Mouse (Mus musculus) liver, embryonic 11.5 days (tissue): ENCODE results near the gene Gdf15. TPM values are rescaled to one million over a fixed set of nuclear protein-coding genes. Genes with fewer than 3 reads are reported as not detected.

Experiments
- ATAC-seq: fragments of 200-750 bp; cut with Nextera tagmentation; replicated peaks from 2 replicates; pipeline ENCODE4 v1.8.0; 2017; ENCODE audit warnings: moderate number of reproducible peaks, mild to moderate bottlenecking, moderate TSS enrichment, moderate library complexity; ENCODE audit not compliant: low FRiP score
- DNase-seq: peaks from one replicate; pipeline ENCODE4 v3.0.0-alpha.2; 2017; ENCODE audit warnings: low spot score
- H3K27ac ChIP-seq: fragments of 300-500 bp; sonication (generic); 2 replicates; pipeline ENCODE4 v1.5.1; 2014; ENCODE audit warnings: mild to moderate bottlenecking, low read depth, low read length, control low read depth
- H3K27me3 ChIP-seq: fragments of 300-500 bp; sonication (generic); replicated peaks from 2 replicates; pipeline ENCODE4 v1.6.1; 2014; ENCODE audit warnings: low read length, mixed read lengths; ENCODE audit not compliant: control insufficient read depth, insufficient read depth
- H3K36me3 ChIP-seq: fragments of 300-500 bp; sonication (generic); 2 replicates; pipeline ENCODE4 v1.6.1; 2014; ENCODE audit warnings: mild to moderate bottlenecking, low read length, moderate library complexity, mixed read lengths; ENCODE audit not compliant: control insufficient read depth, insufficient read depth
- H3K4me1 ChIP-seq: fragments of 300-500 bp; sonication (generic); replicated peaks from 2 replicates; pipeline ENCODE4 v1.6.1; 2014; ENCODE audit warnings: low read length, mixed read lengths; ENCODE audit not compliant: control insufficient read depth, insufficient read depth
- H3K4me2 ChIP-seq: fragments of 300-500 bp; sonication (generic); 2 replicates; pipeline ENCODE4 v1.6.1; 2014; ENCODE audit warnings: mild to moderate bottlenecking, control low read depth, moderate library complexity
- H3K4me3 ChIP-seq: fragments of 300-500 bp; sonication (generic); 2 replicates; pipeline ENCODE4 v1.5.1; 2014; ENCODE audit warnings: low read depth, low read length, control low read depth
- H3K9ac ChIP-seq: fragments of 300-500 bp; sonication (generic); 2 replicates; pipeline ENCODE4 v1.6.1; 2014; ENCODE audit warnings: low read depth, low read length, control low read depth
- H3K9me3 ChIP-seq: fragments of 300-500 bp; sonication (generic); 2 replicates; pipeline ENCODE4 v1.6.1; 2016; ENCODE audit warnings: low read length, inconsistent platforms, mixed read lengths; ENCODE audit not compliant: control insufficient read depth
- WGBS: fragments of 180-500 bp; shearing (Covaris S2); extraction: QIAGEN DNeasy Blood & Tissue Kit; methylation state at CpG from one replicate; pipeline ENCODE4 v1.1.7; 2014; 5-methylcytosine and 5-hydroxymethylcytosine counted together
- polyA plus RNA-seq: library from polyadenylated mRNA; unstranded; fragments of >200 nt; fragmentation: Nextera tagmentation; extraction: Ambion mirVana; gene quantifications from 2 replicates; pipeline ENCODE4 v1.2.1, GENCODE M21; 2014

Gene Gdf15
- polyA plus RNA-seq, 1 experiment from 2014 or later, result 4.2 TPM

DNA sequence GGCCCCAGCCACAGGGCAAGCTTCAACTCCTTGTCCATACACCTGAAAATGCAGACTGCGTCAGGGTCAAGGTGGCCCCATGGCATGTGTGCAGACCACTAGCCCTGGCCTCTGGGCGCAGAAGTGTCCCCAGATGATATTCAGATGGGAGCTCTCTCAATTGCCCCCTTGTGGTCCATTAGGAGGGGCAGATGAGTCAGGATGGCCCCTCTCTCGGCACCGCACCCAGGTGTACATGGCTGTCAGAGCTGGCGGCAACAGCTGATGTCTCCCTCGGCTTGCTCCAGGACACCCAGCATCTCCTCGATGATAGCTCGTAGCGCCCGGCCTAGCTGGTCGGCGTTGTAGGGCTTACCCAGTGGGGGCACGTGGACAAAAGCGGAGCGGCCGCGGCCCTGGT lies 18.1 kb upstream of the Gdf15 start:
- peaks cover 15% of the 10 kb centered on the region for H3K36me3 ChIP-seq
- no peaks in the 10 kb centered on the region for H3K27me3 ChIP-seq
- H3K4me1 ChIP-seq, result peaks cover 35% of the 10 kb centered on the region
- H3K4me3 ChIP-seq, result no peak overlapping the region
- DNase-seq, result no peak
- H3K9ac ChIP-seq, result no peak overlapping the region
- H3K27ac ChIP-seq, result no peak overlapping the region
- H3K9me3 ChIP-seq, result no peaks in the 10 kb centered on the region
- no peak overlapping the region for H3K4me2 ChIP-seq
- 93% methylated on average over 17 of the region's 17 CpGs for WGBS
- no peak for ATAC-seq

DNA sequence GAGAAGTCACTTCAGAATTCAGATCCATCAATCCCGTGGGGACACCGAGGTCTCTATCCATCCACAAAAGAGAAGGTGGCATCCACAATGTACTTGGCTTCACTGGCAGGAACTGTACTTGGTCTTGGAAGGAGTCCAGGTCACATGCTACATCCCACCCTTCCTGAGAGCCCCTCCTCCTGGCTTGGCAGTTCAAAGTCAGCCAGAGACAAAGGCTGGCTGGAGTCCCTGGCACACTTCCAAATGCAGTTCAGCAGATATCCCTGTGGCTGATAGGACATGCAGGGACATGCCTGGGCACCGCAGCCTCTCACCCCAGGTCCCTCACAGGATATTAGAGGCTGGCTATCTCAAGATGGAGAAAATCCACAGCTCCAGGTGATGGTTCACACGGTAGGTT lies 17.1 kb upstream of the Gdf15 start:
- 80% methylated on average over 4 of the region's 4 CpGs for WGBS
- Histone ChIP-seq H3K4me3 (no peak overlapping the region), H3K4me2 (no peak overlapping the region), H3K27me3 (no peaks in the 10 kb centered on the region), H3K4me1 (peaks cover 35% of the 10 kb centered on the region), H3K9ac (no peak overlapping the region), H3K36me3 (peaks cover 15% of the 10 kb centered on the region), H3K9me3 (no peaks in the 10 kb centered on the region), H3K27ac (no peak overlapping the region)
- DNase-seq, result no peak
- 0 out of 2 replicates have a peak, but pooled peaks have one; percentile 11 for ATAC-seq

DNA sequence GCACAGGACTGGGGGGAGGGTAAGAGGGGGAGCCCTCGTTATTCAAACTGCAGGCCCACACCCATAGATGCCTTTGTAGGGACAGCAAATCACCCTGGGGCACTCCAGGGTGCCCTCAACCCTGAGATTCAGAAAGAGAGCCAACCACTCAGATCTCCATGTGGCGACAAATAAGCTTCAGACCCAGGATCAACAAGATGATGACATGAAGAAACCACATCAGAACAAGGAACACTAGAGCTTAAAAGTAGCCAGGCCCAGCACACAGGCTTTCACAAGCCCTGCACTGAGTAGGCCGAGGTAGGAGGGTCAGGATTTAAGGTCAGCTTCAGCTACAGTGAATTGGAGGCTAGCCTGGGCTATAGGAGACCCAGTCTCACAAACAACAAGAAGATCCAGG lies 16.7 kb upstream of the Gdf15 start:
- peaks cover 15% of the 10 kb centered on the region for H3K36me3 ChIP-seq
- H3K4me2 ChIP-seq, result no peak overlapping the region
- ATAC-seq, result no peak
- H3K9me3 ChIP-seq, result no peaks in the 10 kb centered on the region
- H3K9ac ChIP-seq, result no peak overlapping the region
- 59% methylated on average over 3 of the region's 3 CpGs for WGBS
- H3K27ac ChIP-seq, result no peak overlapping the region
- H3K4me3 ChIP-seq, result no peak overlapping the region
- H3K27me3 ChIP-seq, result no peaks in the 10 kb centered on the region
- H3K4me1 ChIP-seq, result peaks cover 35% of the 10 kb centered on the region
- DNase-seq, result no peak

DNA sequence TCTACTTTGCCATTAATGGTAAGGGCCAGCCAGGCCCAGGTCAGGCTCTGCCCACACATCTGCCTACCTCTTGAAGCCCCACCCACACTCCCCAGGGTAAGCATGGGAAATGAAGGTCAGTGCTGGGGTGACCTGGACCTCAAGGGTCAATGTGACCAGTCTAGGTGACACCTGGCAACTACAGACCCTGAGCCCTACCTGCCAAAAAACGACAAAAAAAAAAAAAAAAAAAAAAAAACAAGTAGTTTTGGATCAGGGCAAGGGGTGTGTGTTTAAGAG lies 15.8 kb upstream of the Gdf15 start:
- Histone ChIP-seq H3K9me3 (no peaks in the 10 kb centered on the region), H3K4me2 (no peak overlapping the region), H3K9ac (no peak overlapping the region; the same call in 1 of the 2 replicates), H3K4me1 (peaks cover 35% of the 10 kb centered on the region), H3K4me3 (no peak overlapping the region), H3K27ac (no peak overlapping the region), H3K36me3 (peaks cover 15% of the 10 kb centered on the region), H3K27me3 (no peaks in the 10 kb centered on the region)
- ATAC-seq (no peak), DNase-seq (no peak)
- 33% methylated on average over 1 of the region's 1 CpGs for WGBS

DNA sequence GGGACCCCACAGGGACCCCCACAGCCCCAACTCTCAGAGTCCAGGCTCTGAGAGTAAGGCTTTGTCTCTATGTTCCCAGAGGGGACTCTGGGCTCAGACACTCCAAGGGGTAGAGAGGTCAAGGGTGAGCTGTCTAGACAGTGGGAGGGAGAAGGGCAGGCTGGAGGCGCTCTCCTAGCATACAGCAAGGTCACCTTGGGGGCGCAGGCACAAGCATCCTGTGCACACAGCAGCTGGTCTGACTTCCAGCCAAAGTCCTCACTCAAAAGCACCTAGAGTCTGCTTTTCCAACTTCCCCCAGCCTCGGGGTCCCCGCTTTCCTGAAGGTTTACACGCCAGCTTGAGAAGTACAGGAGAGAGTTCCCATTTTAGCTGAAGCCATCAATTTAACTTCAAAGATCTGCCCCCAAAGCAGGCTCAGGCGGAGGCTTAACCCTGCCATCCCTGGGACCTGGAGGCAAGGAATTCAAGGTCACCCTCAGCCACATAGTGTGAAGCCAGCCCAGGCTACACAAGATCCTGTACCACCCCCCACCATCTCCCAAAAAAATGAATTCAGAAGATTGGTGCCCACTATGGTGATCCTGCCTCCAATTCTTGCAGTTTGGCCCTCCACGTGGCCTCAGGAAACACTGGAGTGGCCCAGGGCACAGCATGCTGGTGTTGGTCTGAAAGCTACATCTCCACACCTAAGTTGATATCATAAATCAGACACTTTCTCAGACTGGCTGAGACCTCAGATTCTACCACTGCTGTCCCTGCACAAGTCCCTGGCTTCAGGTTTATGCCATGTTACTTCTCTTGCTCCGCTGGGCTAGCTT lies 15.3 kb upstream of the Gdf15 start:
- Histone ChIP-seq H3K4me3 (no peak overlapping the region), H3K27ac (peak overlapping the region; percentile 55; the same call in 1 of the 2 replicates), H3K4me2 (no peak overlapping the region), H3K9ac (0 out of 2 replicates have a peak overlapping the region, but pooled peaks have one; percentile 14), H3K36me3 (peaks cover 15% of the 10 kb centered on the region), H3K27me3 (no peaks in the 10 kb centered on the region), H3K9me3 (no peaks in the 10 kb centered on the region), H3K4me1 (peaks cover 35% of the 10 kb centered on the region)
- DNase-seq (no peak), ATAC-seq (no peak)
- 60% methylated on average over 8 of the region's 8 CpGs for WGBS

DNA sequence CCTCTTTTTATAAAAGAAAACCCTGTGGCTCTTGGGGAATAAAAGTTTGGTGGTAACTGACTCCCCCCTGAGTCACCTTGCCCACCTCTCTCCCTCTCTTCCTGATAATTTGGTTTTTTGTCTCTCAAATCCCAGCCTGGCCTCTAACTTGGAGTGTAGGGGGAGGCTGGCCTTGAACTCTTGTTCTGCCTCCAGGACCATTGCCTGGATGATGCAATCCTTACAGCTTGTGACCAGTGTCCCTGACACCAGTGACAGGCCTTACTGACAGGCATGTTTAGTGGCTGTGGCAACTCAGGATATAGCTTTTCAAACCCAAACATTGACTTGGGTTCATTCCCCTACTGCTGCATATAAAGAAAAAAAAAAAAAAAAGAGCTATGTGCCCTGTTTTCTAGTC lies 14.5 kb upstream of the Gdf15 start:
- Histone ChIP-seq H3K4me2 (no peak overlapping the region), H3K27me3 (no peaks in the 10 kb centered on the region), H3K27ac (peak overlapping the region; percentile 55; the same call in 1 of the 2 replicates), H3K9me3 (no peaks in the 10 kb centered on the region), H3K9ac (no peak overlapping the region), H3K4me1 (peaks cover 35% of the 10 kb centered on the region), H3K36me3 (peaks cover 11% of the 10 kb centered on the region), H3K4me3 (no peak overlapping the region)
- no peak for ATAC-seq
- no peak for DNase-seq

DNA sequence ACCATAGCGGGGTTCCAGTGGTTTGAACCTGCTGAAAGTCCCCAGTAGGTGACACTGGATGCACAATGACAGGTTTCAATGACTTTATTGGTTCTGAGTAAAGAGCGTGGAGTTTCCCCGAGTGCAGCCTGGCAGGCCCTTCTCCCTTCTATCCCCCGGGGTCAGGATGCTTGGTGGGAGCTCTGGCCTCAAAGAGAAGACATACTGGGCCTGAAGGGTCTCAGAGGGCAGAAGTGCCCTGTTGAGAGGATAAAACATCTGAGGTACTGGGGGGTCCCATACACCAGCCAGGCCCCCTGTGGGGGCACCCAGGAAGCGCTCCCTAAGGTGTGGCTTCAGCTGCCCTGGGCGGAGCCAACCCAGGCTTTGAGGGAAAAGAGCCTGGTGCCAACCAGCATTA lies 14.1 kb upstream of the Gdf15 start:
- Histone ChIP-seq H3K27ac (peak overlapping the region; percentile 25; the same call in 1 of the 2 replicates), H3K4me3 (no peak overlapping the region), H3K9me3 (no peaks in the 10 kb centered on the region), H3K4me1 (peaks cover 35% of the 10 kb centered on the region), H3K27me3 (no peaks in the 10 kb centered on the region), H3K4me2 (no peak overlapping the region), H3K36me3 (peaks cover 11% of the 10 kb centered on the region), H3K9ac (no peak overlapping the region)
- 84% methylated on average over 6 of the region's 6 CpGs for WGBS
- no peak for ATAC-seq
- DNase-seq, result no peak

DNA sequence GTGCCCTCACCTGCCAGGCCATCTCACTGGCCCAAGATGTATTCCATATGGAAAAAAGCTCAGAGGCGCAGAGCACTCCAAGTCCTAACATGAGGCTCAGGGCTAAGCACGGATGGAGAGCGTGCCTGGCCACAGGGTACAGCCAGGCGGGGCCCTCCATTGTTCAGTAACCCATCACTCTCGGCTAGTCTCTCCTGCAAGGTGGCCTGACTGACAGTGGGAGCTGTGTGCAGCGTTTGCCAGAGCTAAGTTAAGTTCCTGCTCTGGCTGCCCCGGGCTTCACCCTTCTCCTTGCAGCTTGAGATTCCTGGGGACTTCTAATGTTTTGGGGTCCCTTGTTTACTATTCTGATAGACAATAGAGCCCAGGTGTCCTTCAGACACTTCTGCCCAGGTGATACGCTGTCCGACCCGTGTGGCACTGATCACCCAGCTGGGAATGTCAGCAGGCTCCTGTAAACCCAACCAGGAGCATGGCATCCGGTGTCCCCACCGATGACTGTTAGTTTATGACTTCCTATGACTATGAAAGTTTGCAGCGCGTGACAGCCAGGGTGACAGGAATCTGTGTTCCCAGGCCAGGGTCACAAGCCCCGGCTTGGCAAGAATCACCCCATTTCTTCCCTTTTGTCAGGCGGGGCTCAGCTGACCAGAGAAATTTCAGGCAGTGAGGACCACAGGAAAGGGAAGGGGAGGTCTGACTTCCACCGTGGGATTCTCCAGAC lies 13.4 kb upstream of the Gdf15 start:
- DNase-seq (no peak), ATAC-seq (no peak)
- Histone ChIP-seq H3K27ac (no peak overlapping the region), H3K27me3 (no peaks in the 10 kb centered on the region), H3K4me1 (peaks cover 35% of the 10 kb centered on the region), H3K9ac (no peak overlapping the region), H3K4me2 (no peak overlapping the region), H3K4me3 (no peak overlapping the region), H3K36me3 (peaks cover 7% of the 10 kb centered on the region), H3K9me3 (no peaks in the 10 kb centered on the region)
- 72% methylated on average over 17 of the region's 17 CpGs for WGBS

DNA sequence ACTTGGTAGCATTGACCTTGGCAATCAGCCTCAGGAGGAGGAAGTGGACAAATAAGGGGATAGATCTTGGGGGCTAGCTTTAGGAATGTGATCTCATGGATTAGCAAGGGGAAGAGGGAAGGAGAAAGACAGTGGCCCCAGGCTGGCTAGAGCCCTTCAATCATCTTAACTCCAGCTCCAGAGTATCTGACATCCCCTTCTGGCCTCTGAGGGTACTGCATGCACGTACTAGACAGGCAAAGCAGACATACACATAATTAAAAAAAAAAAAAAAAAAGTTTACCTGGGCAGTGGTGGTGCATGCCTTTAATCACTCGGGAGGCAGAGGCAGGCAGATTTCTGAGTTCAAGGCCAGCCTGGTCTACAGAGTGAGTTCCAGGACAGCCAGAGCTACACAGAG lies 11.8 kb upstream of the Gdf15 start:
- Histone ChIP-seq H3K9me3 (no peaks in the 10 kb centered on the region), H3K4me2 (no peak overlapping the region), H3K27ac (no peak overlapping the region), H3K27me3 (no peaks in the 10 kb centered on the region), H3K4me3 (no peak overlapping the region), H3K9ac (no peak overlapping the region), H3K36me3 (peaks cover 1% of the 10 kb centered on the region), H3K4me1 (peaks cover 26% of the 10 kb centered on the region)
- DNase-seq (no peak), ATAC-seq (no peak)
- WGBS, result 59% methylated on average over 2 of the region's 2 CpGs
